ENCODE assay signal across 25 mouse cellular contexts in genomic region chr1:38006741-38007140, GRCm38 (mm10). TPM values are rescaled to one million over a fixed set of nuclear protein-coding genes. Genes with fewer than 3 reads are reported as not detected.
"Had no signal": no experiment of that assay in that cellular context is flagged by ENCODE, and none has a peak within 500 bp of the region (broad histone marks: within the 10 kb centered on the region; RNA-seq: fewer than 3 reads in every experiment).

No protein-coding gene starts in this region.

- H3K9me3 ChIP-seq: limb, embryonic 15.5 days; megakaryocyte, embryonic 14.5 days; midbrain, embryonic 15.5 days; neural tube, embryonic 12.5 days; stomach, embryonic 15.5 days had no signal

- H3K4me2 ChIP-seq: limb, embryonic 15.5 days; midbrain, embryonic 11.5 days; midbrain, embryonic 15.5 days; neural tube, embryonic 12.5 days; stomach, embryonic 15.5 days had no signal

- H3K27ac ChIP-seq: limb, embryonic 15.5 days; midbrain, embryonic 15.5 days; neural tube, embryonic 12.5 days; stomach, embryonic 15.5 days had no signal

- H3K4me1 ChIP-seq: limb, embryonic 15.5 days; midbrain, embryonic 15.5 days; neural tube, embryonic 12.5 days; stomach, embryonic 15.5 days had no signal

- H3K36me3 ChIP-seq: limb, embryonic 15.5 days; midbrain, embryonic 15.5 days; neural tube, embryonic 12.5 days; stomach, embryonic 15.5 days had no signal

- H3K27me3 ChIP-seq: limb, embryonic 15.5 days; megakaryocyte, embryonic 14.5 days; midbrain, embryonic 15.5 days; neural tube, embryonic 12.5 days; stomach, embryonic 15.5 days had no signal

- DNase-seq: kidney, adult 18-20 months; kidney, postnatal 10 days; kidney, postnatal 4 days; lung, adult 2 months; lung, postnatal 4 days; right cerebral cortex, postnatal 4 days; spleen, adult 18-20 months; thymus, adult 2 months; thymus, postnatal 36 days had no signal

- ATAC-seq: lung, postnatal 0 days; midbrain, embryonic 15.5 days had no signal

- H3K9ac ChIP-seq: limb, embryonic 15.5 days; midbrain, embryonic 15.5 days; neural tube, embryonic 12.5 days; stomach, embryonic 15.5 days had no signal

- H3K4me3 ChIP-seq: limb, embryonic 15.5 days; megakaryocyte, embryonic 14.5 days; midbrain, embryonic 15.5 days; neural tube, embryonic 12.5 days; stomach, embryonic 15.5 days had no signal

RNA-seq across cellular contexts. Expression of gene Lyg1, which starts 49.2 kb away (rescaled TPM):
- total RNA-seq: layer of hippocampus, adult 8-10 months; layer of hippocampus, postnatal 14 days; left cerebral cortex, adult 18-20 months; left cerebral cortex, postnatal 25 days; monocyte, adult 5-6 weeks; neutrophil, adult 5-6 weeks had no signal
- polyA plus RNA-seq: kidney, embryonic 14.5 days; limb, embryonic 11.5 days; limb, embryonic 15.5 days; lung, postnatal 0 days; midbrain, embryonic 11.5 days; midbrain, embryonic 15.5 days; neural tube, embryonic 12.5 days; stomach, embryonic 15.5 days; testis, adult 2 months; thymus, adult 2 months had no signal
